Mouse (Mus musculus) liver, embryonic 14.5 days (tissue): ENCODE measurements around the gene Igfbp2. TPM values are rescaled to one million over a fixed set of nuclear protein-coding genes. Genes with fewer than 3 reads are reported as not detected.

Experiments
- ATAC-seq: fragments of 200-750 bp; cut with Nextera tagmentation; 2 replicates; pipeline ENCODE4 v1.8.0; 2017; ENCODE audit warnings: moderate number of reproducible peaks, mild to moderate bottlenecking, moderate library complexity; ENCODE audit not compliant: insufficient read depth
- DNase-seq, 3 experiments: peaks; one replicate each; pipeline ENCODE4 v3.0.0-alpha.2; 2012 to 2013; ENCODE audit warnings: low read depth in 3 of 3, low spot score in 3 of 3
- H3K27ac ChIP-seq: fragments of 300-500 bp; sonication (generic); 2 replicates; pipeline ENCODE4 v1.5.1; 2014; ENCODE audit warnings: moderate library complexity, mild to moderate bottlenecking, control low read depth, inconsistent platforms
- H3K27me3 ChIP-seq: fragments of 300-500 bp; sonication (generic); 2 replicates; pipeline ENCODE4 v1.6.1; 2014; ENCODE audit warnings: mild to moderate bottlenecking, low read length, moderate library complexity; ENCODE audit not compliant: control insufficient read depth, insufficient read depth
- H3K36me3 ChIP-seq: fragments of 300-500 bp; sonication (generic); replicated peaks from 2 replicates; pipeline ENCODE4 v1.6.1; 2014; ENCODE audit warnings: low read depth; ENCODE audit not compliant: control insufficient read depth, insufficient read depth
- H3K4me1 ChIP-seq, 2 experiments: fragments of 200-500 bp in 1 of 2; fragments of 300-500 bp in 1 of 2; sonication (generic) in 1 of 2; replicated peaks; 2 replicates each; pipeline ENCODE4 v1.6.1; 2012 to 2014; ENCODE audit warnings: antibody characterized with exemption in 1 of 2, inconsistent platforms in 1 of 2, low read length in 1 of 2; ENCODE audit not compliant: control insufficient read depth in 2 of 2, insufficient read depth in 2 of 2
- H3K4me2 ChIP-seq: fragments of 300-500 bp; sonication (generic); 2 replicates; pipeline ENCODE4 v1.6.1; 2014; ENCODE audit warnings: low read depth, mild to moderate bottlenecking, control low read depth, moderate library complexity
- H3K4me3 ChIP-seq, 2 experiments: fragments of 200-500 bp in 1 of 2; fragments of 300-500 bp in 1 of 2; sonication (generic) in 1 of 2; 2 replicates each; pipeline ENCODE4 v1.5.1; 2012 to 2014; ENCODE audit warnings: low read depth in 2 of 2, low read length in 2 of 2, mild to moderate bottlenecking in 2 of 2, control low read depth in 1 of 2, inconsistent platforms in 1 of 2, moderate library complexity in 1 of 2; ENCODE audit not compliant: insufficient read depth in 1 of 2
- H3K9ac ChIP-seq: fragments of 300-500 bp; sonication (generic); replicated peaks from 2 replicates; pipeline ENCODE4 v1.6.1; 2014; ENCODE audit warnings: mild to moderate bottlenecking, control low read depth, moderate library complexity
- H3K9me3 ChIP-seq: fragments of 300-500 bp; sonication (generic); 2 replicates; pipeline ENCODE4 v1.6.1; 2016; ENCODE audit warnings: low read length, mixed read lengths; ENCODE audit not compliant: control insufficient read depth
- CTCF ChIP-seq: IDR thresholded peaks from 2 replicates; pipeline ENCODE4 v1.5.1; 2016; ENCODE audit warnings: antibody characterized with exemption, low read depth, control low read depth
- EP300 ChIP-seq: IDR thresholded peaks from 2 replicates; pipeline ENCODE4 v1.6.1; 2016; ENCODE audit warnings: antibody characterized with exemption, low read depth
- WGBS: fragments of 180-500 bp; shearing (Covaris S2); extraction: QIAGEN DNeasy Blood & Tissue Kit; methylation state at CpG from one replicate; pipeline ENCODE4 v1.1.7; 2014; ENCODE audit not compliant: insufficient replicate concordance; 5-methylcytosine and 5-hydroxymethylcytosine counted together
- polyA plus RNA-seq, 2 experiments: library from polyadenylated mRNA; depleted of rRNA in 1 of 2; stranded (reverse) in 1 of 2; unstranded in 1 of 2; fragments of >200 nt; fragmentation: Nextera tagmentation in 1 of 2; extraction: Ambion mirVana in 1 of 2; gene quantifications; 2 replicates each; pipeline versions ENCODE4 v1.2.1 to v1.2.3; 2012 to 2014

Gene Igfbp2
- polyA plus RNA-seq, 2 experiments = 2.3 to 2.4 TPM

GRCm38 (mm10) chr1:72870615-72871336 is 46.5 kb downstream of the Igfbp2 start:
- Histone ChIP-seq H3K27ac (no peak overlapping the region), H3K9ac (no peak overlapping the region), H3K27me3 (peaks cover 54% of the 10 kb centered on the region), H3K4me2 (peak overlapping the region; percentile 61), H3K9me3 (no peaks in the 10 kb centered on the region), H3K4me1 (peaks cover 0 to 5% of the 10 kb centered on the region in 2 experiments; a peak in 2 of 4 replicates), H3K36me3 (no peaks in the 10 kb centered on the region), H3K4me3 (peak overlapping the region; percentile 29 to 37)
- under 1% methylated on average over 20 of the region's 20 CpGs for WGBS
- TF ChIP-seq CTCF (no peak), EP300 (no peak)
- ATAC-seq (no peak), DNase-seq (no peak)

GRCm38 (mm10) chr1:72871337-72871696 is 47.0 kb downstream of the Igfbp2 start:
- no peak for TF ChIP-seq EP300
- TF ChIP-seq CTCF = no peak
- no peak overlapping the region for H3K27ac ChIP-seq
- H3K4me2 ChIP-seq = peak overlapping the region; percentile 61
- peak overlapping the region; percentile 8 to 44; a peak in 2 of 4 replicates for H3K4me3 ChIP-seq
- no peaks in the 10 kb centered on the region for H3K36me3 ChIP-seq
- H3K27me3 ChIP-seq = peaks cover 60% of the 10 kb centered on the region
- DNase-seq (no peak), ATAC-seq (no peak)
- peaks cover 0 to 5% of the 10 kb centered on the region in 2 experiments; a peak in 2 of 4 replicates for H3K4me1 ChIP-seq
- no peak overlapping the region for H3K9ac ChIP-seq
- H3K9me3 ChIP-seq = no peaks in the 10 kb centered on the region
- WGBS = under 1% methylated on average over 6 of the region's 6 CpGs

DNA sequence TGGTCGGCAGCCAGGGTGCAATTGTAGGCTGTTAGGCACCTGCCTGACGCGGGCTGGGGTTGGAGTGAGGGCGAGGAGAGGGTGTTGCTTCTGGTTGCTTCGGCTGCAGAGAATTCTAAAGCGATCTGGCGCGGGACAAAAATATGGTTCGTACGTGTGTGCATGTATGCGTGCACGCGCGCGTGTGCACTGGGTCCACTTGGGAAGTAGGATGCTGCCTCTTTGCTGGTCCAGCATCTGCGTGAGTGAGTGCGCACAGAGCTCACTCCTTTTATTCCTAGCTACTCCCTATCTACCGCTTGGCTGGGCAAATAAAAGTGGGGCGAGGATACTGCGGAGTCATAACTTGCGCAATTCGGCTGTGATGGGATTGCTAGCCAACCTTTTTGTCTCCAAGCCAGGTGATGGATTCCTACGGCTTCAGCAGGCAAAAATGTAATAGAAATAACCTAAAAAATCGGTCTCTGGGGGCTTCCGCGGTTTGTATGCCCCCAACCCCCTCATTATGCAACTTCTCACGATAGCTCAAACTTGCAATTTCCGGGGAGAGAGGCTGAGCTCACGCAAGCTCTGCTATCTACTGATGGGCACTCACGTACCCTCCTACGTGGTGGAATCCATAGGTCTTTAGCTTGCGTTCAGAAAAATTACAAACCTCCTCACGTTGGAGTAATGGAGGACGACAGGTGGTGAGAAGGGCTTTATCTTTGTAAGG is 47.6 kb downstream of the Igfbp2 start:
- DNase-seq = no peak
- ATAC-seq = no peak
- no peaks in the 10 kb centered on the region for H3K9me3 ChIP-seq
- no peak overlapping the region for H3K9ac ChIP-seq
- no peak overlapping the region for H3K27ac ChIP-seq
- H3K27me3 ChIP-seq = peaks cover 61% of the 10 kb centered on the region
- under 1% methylated on average over 34 of the region's 34 CpGs for WGBS
- peaks cover 0 to 5% of the 10 kb centered on the region in 2 experiments; a peak in 2 of 4 replicates for H3K4me1 ChIP-seq
- no peak for TF ChIP-seq CTCF
- TF ChIP-seq EP300 = no peak
- peak overlapping the region; percentile 61 for H3K4me2 ChIP-seq
- no peaks in the 10 kb centered on the region for H3K36me3 ChIP-seq
- peak overlapping the region; percentile 8 to 44; a peak in 3 of 4 replicates for H3K4me3 ChIP-seq

DNA sequence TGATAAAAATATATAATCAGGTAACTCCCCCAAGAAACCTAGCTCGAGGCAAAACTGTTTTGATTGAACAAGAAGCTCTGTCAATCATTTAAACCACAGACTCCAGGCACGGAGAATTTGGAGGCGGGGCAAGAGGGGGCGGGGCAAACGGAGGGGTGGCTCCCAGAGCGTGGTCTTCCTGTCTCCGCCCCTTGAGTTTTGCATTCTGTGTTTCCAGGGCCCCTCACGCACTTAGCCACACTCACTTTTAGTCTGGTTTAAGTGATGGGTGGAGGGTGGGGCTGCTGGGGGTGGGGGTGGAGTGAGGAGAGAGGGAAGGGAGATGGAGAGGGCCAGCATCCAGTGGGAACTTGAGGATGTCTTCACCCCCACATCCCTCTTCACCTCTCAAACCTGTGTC is 48.2 kb downstream of the Igfbp2 start:
- Histone ChIP-seq H3K27me3 (peaks cover 61% of the 10 kb centered on the region), H3K4me1 (peaks cover 0 to 5% of the 10 kb centered on the region in 2 experiments; a peak in 2 of 4 replicates), H3K4me3 (no peak overlapping the region), H3K9me3 (no peaks in the 10 kb centered on the region), H3K36me3 (no peaks in the 10 kb centered on the region), H3K9ac (no peak overlapping the region), H3K4me2 (no peak overlapping the region), H3K27ac (no peak overlapping the region)
- 1% methylated on average over 8 of the region's 8 CpGs for WGBS
- ATAC-seq = no peak
- TF ChIP-seq EP300 (no peak), CTCF (no peak)
- peak in 1 of 3 experiments; percentile 17 for DNase-seq

GRCm38 (mm10) chr1:72873078-72873477 is 48.8 kb downstream of the Igfbp2 start:
- ATAC-seq = no peak
- H3K27ac ChIP-seq = no peak overlapping the region
- H3K4me2 ChIP-seq = no peak overlapping the region
- DNase-seq = no peak
- peaks cover 0 to 5% of the 10 kb centered on the region in 2 experiments; a peak in 2 of 4 replicates for H3K4me1 ChIP-seq
- TF ChIP-seq EP300 (no peak), CTCF (no peak)
- peaks cover 61% of the 10 kb centered on the region for H3K27me3 ChIP-seq
- WGBS = 1% methylated on average over 16 of the region's 16 CpGs
- H3K9me3 ChIP-seq = no peaks in the 10 kb centered on the region
- H3K36me3 ChIP-seq = no peaks in the 10 kb centered on the region
- H3K4me3 ChIP-seq = no peak overlapping the region
- H3K9ac ChIP-seq = no peak overlapping the region
